Mouse (Mus musculus): ENCODE results near the gene Rbfox3.

The Rbfox3 gene

GRCm38 (mm10) chr11:118724423-118724822 lies 187.0 kb downstream of the Rbfox3 start:
- DNase-seq (ENCODE audit: low spot score): no peak

- no peak for DNase-seq (ENCODE audit: low spot score)
Measured at GRCm38 (mm10) chr11:118723166-118723565, 188.2 kb downstream of the Rbfox3 start.

- no peak for DNase-seq (ENCODE audit: low spot score)
Measured at GRCm38 (mm10) chr11:118721898-118722297, 189.5 kb downstream of the Rbfox3 start.

- no peak for DNase-seq (ENCODE audit: low spot score)
Measured at GRCm38 (mm10) chr11:118714601-118715524, 196.5 kb downstream of the Rbfox3 start.

GRCm38 (mm10) chr11:118712761-118713160 lies 198.6 kb downstream of the Rbfox3 start:
- DNase-seq (ENCODE audit: low spot score): no peak

GRCm38 (mm10) chr11:118712058-118712457 lies 199.3 kb downstream of the Rbfox3 start:
- no peak for DNase-seq (ENCODE audit: low spot score)

- no peak for DNase-seq (ENCODE audit: low spot score)
Measured at GRCm38 (mm10) chr11:118710035-118710434, 201.4 kb downstream of the Rbfox3 start.

- DNase-seq (ENCODE audit: low spot score): no peak
Measured at GRCm38 (mm10) chr11:118696226-118696930, 215.0 kb downstream of the Rbfox3 start.

GRCm38 (mm10) chr11:118693276-118693675 lies 218.1 kb downstream of the Rbfox3 start:
- DNase-seq (ENCODE audit: low spot score): no peak

- DNase-seq (ENCODE audit: low spot score): no peak
Measured at GRCm38 (mm10) chr11:118690262-118690661, 221.1 kb downstream of the Rbfox3 start.

- no peak for DNase-seq (ENCODE audit: low spot score)
Measured at GRCm38 (mm10) chr11:118685397-118685796, 226.0 kb downstream of the Rbfox3 start.

GRCm38 (mm10) chr11:118684665-118685064 lies 226.7 kb downstream of the Rbfox3 start:
- no peak for DNase-seq (ENCODE audit: low spot score)

- DNase-seq (ENCODE audit: low spot score): no peak
Measured at GRCm38 (mm10) chr11:118680699-118681098, 230.7 kb downstream of the Rbfox3 start.

GRCm38 (mm10) chr11:118679736-118680410 lies 231.5 kb downstream of the Rbfox3 start:
- DNase-seq (ENCODE audit: low spot score): no peak

- no peak for DNase-seq (ENCODE audit: low spot score)
Measured at GRCm38 (mm10) chr11:118678515-118679104, 232.8 kb downstream of the Rbfox3 start.

- DNase-seq (ENCODE audit: low spot score): no peak
Measured at GRCm38 (mm10) chr11:118677277-118677676, 234.1 kb downstream of the Rbfox3 start.

- DNase-seq (ENCODE audit: low spot score): no peak
Measured at GRCm38 (mm10) chr11:118676364-118676763, 235.0 kb downstream of the Rbfox3 start.

GRCm38 (mm10) chr11:118671958-118672357 lies 239.4 kb downstream of the Rbfox3 start:
- DNase-seq (ENCODE audit: low spot score): no peak

- DNase-seq (ENCODE audit: low spot score): no peak
Measured at GRCm38 (mm10) chr11:118671216-118671615, 240.2 kb downstream of the Rbfox3 start.

GRCm38 (mm10) chr11:118669820-118670219 lies 241.6 kb downstream of the Rbfox3 start:
- DNase-seq (ENCODE audit: low spot score): peak; percentile 19

GRCm38 (mm10) chr11:118668351-118668750 lies 243.0 kb downstream of the Rbfox3 start:
- DNase-seq (ENCODE audit: low spot score): no peak

- DNase-seq (ENCODE audit: low spot score): peak; percentile 35
Measured at GRCm38 (mm10) chr11:118667946-118668345, 243.5 kb downstream of the Rbfox3 start.
